Mouse (Mus musculus) ES-E14 (cell line): ENCODE data around the gene Gabpb2. TPM values are rescaled to one million over a fixed set of nuclear protein-coding genes. Genes with fewer than 3 reads are reported as not detected.

Source experiments
- DNase-seq: peaks from one replicate; pipeline ENCODE4 v3.0.0-alpha.2; 2013; ENCODE audit warnings: low read depth, low spot score
- H3K27ac ChIP-seq: 2 replicates; pipeline ENCODE4 v1.5.1; 2012; ENCODE audit warnings: low read depth, mild to moderate bottlenecking, low read length, moderate library complexity, mixed read lengths; ENCODE audit not compliant: poor library complexity, insufficient read depth, severe bottlenecking
- H3K36me3 ChIP-seq: 2 replicates; pipeline ENCODE4 v1.6.1; 2012; ENCODE audit warnings: mild to moderate bottlenecking, low read length, moderate library complexity, mixed read lengths; ENCODE audit not compliant: control insufficient read depth, poor library complexity, insufficient read depth, severe bottlenecking
- H3K4me1 ChIP-seq, 2 experiments: fragments of 150-350 bp in 1 of 2; sonication (generic) in 1 of 2; 2 replicates each; pipeline ENCODE4 v1.6.1; 2012; ENCODE audit warnings: low read length in 2 of 2, mild to moderate bottlenecking in 1 of 2, mixed read lengths in 1 of 2; ENCODE audit not compliant: control insufficient read depth in 2 of 2, insufficient read depth in 2 of 2, poor library complexity in 1 of 2
- H3K4me3 ChIP-seq, 2 experiments: fragments of 150-350 bp in 1 of 2; sonication (generic) in 1 of 2; 2 replicates each; pipeline ENCODE4 v1.5.1; 2012; ENCODE audit warnings: low read length in 2 of 2, low read depth in 1 of 2, mild to moderate bottlenecking in 1 of 2, mixed read lengths in 1 of 2; ENCODE audit not compliant: insufficient read depth in 1 of 2, poor library complexity in 1 of 2, severe bottlenecking in 1 of 2
- H3K9ac ChIP-seq: 2 replicates; pipeline ENCODE4 v1.6.1; 2012; ENCODE audit warnings: low read depth, mild to moderate bottlenecking, low read length, mixed read lengths; ENCODE audit not compliant: poor library complexity, insufficient read depth, severe bottlenecking
- H3K9me3 ChIP-seq: fragments of 150-350 bp; sonication (generic); 2 replicates; pipeline ENCODE4 v1.6.1; 2012; ENCODE audit warnings: low read depth, mild to moderate bottlenecking, low read length; ENCODE audit not compliant: control insufficient read depth, insufficient read depth
- CHD2 ChIP-seq: IDR thresholded peaks from 2 replicates; pipeline ENCODE4 v1.6.1; 2014; ENCODE audit warnings: mild to moderate bottlenecking, low read depth, low read length, inconsistent platforms
- HCFC1 ChIP-seq: IDR thresholded peaks from 2 replicates; pipeline ENCODE4 v1.6.1; 2012; ENCODE audit warnings: low read length, inconsistent platforms, borderline replicate concordance; ENCODE audit not compliant: insufficient read depth
- MAFK ChIP-seq: IDR thresholded peaks from 2 replicates; pipeline ENCODE4 v1.6.1; 2014; ENCODE audit warnings: mild to moderate bottlenecking, low read depth, low read length, inconsistent platforms; ENCODE audit not compliant: insufficient read depth
- ZC3H11A ChIP-seq: IDR thresholded peaks from 2 replicates; pipeline ENCODE4 v1.6.1; 2012; ENCODE audit warnings: low read depth, mild to moderate bottlenecking, inconsistent platforms, low read length, borderline replicate concordance
- ZNF384 ChIP-seq: IDR thresholded peaks from 2 replicates; pipeline ENCODE4 v1.6.1; 2012; ENCODE audit warnings: low read depth, low read length, inconsistent platforms
- in situ Hi-C, 2 experiments: fragments of 600-800 bp; cut with MboI; formaldehyde crosslinking; loops; one replicate each; pipeline ENCODE4 v1.15.1; 2025; ENCODE audit warnings: low sequenced_read_pairs in 2 of 2, inconsistent platforms in 1 of 2; ENCODE audit not compliant: unreplicated experiment in 2 of 2
- total RNA-seq: library from RNA; depleted of rRNA; stranded (reverse); fragments of 300-350 nt; gene quantifications from 2 replicates; pipeline ENCODE4 v1.2.3, GENCODE M21; 2012; rRNA removed

The Gabpb2 gene
- total RNA-seq = 28.7 and 30.7 TPM in 2 replicates

DNA sequence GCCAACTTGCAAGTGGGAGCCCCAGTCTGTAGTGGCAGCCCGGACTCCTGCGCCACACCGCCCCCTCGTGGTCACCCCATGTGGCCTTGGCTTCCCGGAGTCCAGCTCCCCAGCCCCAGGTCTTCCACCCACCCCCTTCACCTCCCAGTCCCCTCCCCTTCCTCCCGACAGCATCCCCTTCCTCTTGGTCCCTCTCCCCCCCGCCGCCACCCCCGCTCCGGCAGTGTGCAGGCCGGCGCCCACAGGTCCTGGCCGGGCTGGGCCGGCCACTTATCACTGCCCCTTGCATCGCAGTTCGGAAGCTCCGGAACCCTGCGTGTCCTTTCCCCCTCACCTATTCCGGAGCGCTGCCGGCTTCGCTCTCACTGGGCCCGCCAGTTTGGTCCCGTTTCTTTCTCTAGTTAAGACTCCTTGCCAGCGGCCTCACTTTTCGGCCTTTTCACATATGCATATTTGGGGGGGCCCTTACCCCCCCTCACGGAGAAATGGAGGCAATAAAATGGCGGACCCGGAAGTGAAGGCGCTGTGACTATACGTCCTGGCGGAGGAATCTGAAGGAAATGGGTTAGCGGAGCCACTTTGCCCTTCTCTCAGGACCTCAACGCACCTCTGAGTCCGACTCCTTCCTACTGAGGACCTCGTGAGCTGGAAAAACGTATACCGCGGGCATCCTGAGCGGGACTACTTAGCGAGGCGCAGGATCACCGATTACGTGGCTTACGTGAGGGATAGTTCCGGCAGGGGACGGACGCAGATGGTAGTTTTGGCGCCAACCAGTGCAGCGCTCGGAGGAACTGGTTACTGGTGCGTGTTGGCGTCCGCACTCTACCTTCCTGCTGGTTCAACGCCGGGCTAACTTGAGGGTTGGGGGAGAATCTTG lies at the start of gene Gabpb2:
TSS of gene Gabpb2 (minus strand) at position 662 of the 880 bp plus-strand sequence.
- in situ Hi-C loops = no loop called here
- Histone ChIP-seq H3K9ac (peak within 1 kb of the TSS; percentile 100), H3K36me3 (peaks cover 21% of the 10 kb centered on the region), H3K27ac (peak within 1 kb of the TSS; percentile 99), H3K9me3 (no peaks in the 10 kb centered on the region), H3K4me3 (peak within 1 kb of the TSS; percentile 84 to 99), H3K4me1 (no peaks in the 10 kb centered on the region; a peak in 1 of 4 replicates)
- peak; percentile 91 for DNase-seq
- TF ChIP-seq HCFC1 = peak; percentile 79
- 0 out of 2 replicates have a peak, but pooled peaks have one; percentile 32 for TF ChIP-seq ZNF384
- peak; percentile 88 for TF ChIP-seq CHD2
- no peak for TF ChIP-seq ZC3H11A
- no peak for TF ChIP-seq MAFK

GRCm38 (mm10) chr3:95266052-95266451 lies 48.3 kb upstream of the Gabpb2 start:
- Histone ChIP-seq H3K9ac (no peak overlapping the region), H3K4me3 (no peak overlapping the region), H3K4me1 (peaks cover 5 to 15% of the 10 kb centered on the region in 2 experiments; a peak in 3 of 4 replicates), H3K36me3 (peaks cover 20% of the 10 kb centered on the region), H3K9me3 (no peaks in the 10 kb centered on the region), H3K27ac (no peak overlapping the region)
- no peak for DNase-seq
- in situ Hi-C loops = no loop called here
- no peak for TF ChIP-seq ZNF384
- no peak for TF ChIP-seq ZC3H11A

DNA sequence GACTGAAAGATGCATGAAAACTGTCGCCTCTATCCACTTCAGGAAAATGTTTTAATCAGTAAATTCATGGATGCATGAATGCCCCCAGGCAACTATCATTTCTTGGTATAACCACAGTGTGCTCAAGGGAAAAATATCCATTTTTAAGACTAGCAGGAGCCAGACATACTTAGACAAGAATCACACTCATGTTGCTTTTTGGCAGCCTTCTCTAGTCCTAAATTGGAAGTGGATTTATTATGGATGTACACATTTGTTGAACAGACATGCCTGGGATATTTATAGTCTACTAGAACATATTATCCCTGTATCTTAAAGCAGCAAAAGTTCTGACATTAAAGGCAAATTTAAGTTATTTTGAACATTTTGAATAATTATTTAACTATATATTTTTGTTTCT lies 47.0 kb upstream of the Gabpb2 start:
- H3K9ac ChIP-seq = no peak overlapping the region
- in situ Hi-C loops = no loop called here
- no peak for DNase-seq
- H3K36me3 ChIP-seq = peaks cover 25% of the 10 kb centered on the region
- H3K27ac ChIP-seq = no peak overlapping the region
- H3K4me1 ChIP-seq = peaks cover 3 to 11% of the 10 kb centered on the region in 2 experiments; a peak in 2 of 4 replicates
- no peaks in the 10 kb centered on the region for H3K9me3 ChIP-seq
- H3K4me3 ChIP-seq = no peak overlapping the region
- TF ChIP-seq CHD2 (no peak), ZC3H11A (no peak), ZNF384 (no peak), MAFK (no peak), HCFC1 (no peak)

DNA sequence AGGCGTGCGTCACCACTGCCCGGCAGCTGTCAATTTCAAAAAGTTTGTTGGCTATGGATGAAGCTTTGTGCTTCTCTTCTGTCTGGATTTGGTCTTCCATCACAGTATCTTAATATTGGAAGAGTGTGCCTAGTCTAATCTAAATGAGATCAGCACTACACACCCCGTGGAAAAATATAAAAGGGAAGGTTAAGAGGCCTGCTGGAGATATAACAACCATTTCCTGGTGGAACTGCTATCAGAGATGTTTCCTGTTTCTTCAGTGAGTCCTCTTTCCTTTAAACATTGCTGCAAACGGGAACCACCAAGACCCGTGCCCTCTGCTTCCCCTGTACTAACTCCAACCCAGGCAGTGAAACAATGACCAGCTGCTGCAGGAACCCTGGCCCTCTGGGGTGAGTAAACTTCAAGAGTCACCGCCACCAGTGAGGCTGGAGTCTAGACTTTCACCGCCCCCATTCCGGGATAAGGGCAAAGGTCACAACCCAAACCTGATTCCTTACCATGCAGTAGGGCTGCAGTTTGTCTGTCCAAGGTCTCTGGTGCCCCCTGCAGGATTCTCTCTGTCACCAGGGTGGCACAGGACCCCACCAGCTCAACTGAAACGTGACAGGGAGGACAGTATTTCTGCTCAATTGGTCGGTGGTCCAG lies 45.5 kb upstream of the Gabpb2 start:
- H3K9me3 ChIP-seq = no peaks in the 10 kb centered on the region
- DNase-seq = peak; percentile 69
- no peaks in the 10 kb centered on the region for H3K4me1 ChIP-seq
- H3K27ac ChIP-seq = no peak overlapping the region
- H3K36me3 ChIP-seq = peaks cover 29% of the 10 kb centered on the region
- TF ChIP-seq HCFC1 (peak; percentile 49; the same call in 1 of the 2 replicates), ZC3H11A (peak; percentile 75), CHD2 (no peak), MAFK (no peak), ZNF384 (no peak)
- H3K4me3 ChIP-seq = no peak overlapping the region
- H3K9ac ChIP-seq = no peak overlapping the region
- in situ Hi-C loops = no loop called here
